Mouse (Mus musculus): Measurements from ENCODE around the gene Ctr9. TPM values are rescaled to one million over a fixed set of nuclear protein-coding genes. Genes with fewer than 3 reads are reported as not detected.
A peak's percentile ranks its signal among the peaks of the same experiment; 100 is the strongest.

The Ctr9 gene
- 89.4 and 89.8 TPM in 2 replicates for polyA plus RNA-seq (2015; fragmentation: Nextera tagmentation; extraction: Ambion mirVana)

GRCm38 (mm10) chr7:111028281-111029045 lies at the start of gene Ctr9:
Gene Ctr9 (plus strand): TSS chr7:111028951.
- peak within 1 kb of the TSS; percentile 75 for H3K4me2 ChIP-seq
- peak within 1 kb of the TSS; percentile 81 for H3K4me3 ChIP-seq
- H3K9ac ChIP-seq, result peak within 1 kb of the TSS; percentile 81
- no peaks in the 10 kb centered on the region for H3K9me3 ChIP-seq (replicated peaks)
- H3K27ac ChIP-seq, result peak within 1 kb of the TSS; percentile 86
- peak; percentile 97 for ATAC-seq
- WGBS, result 6% methylated on average over 45 of the region's 45 CpGs
- no peaks in the 10 kb centered on the region for H3K27me3 ChIP-seq
- peaks cover 13% of the 10 kb centered on the region; the same call in 1 of the 2 replicates for H3K36me3 ChIP-seq (ENCODE audit: poor library complexity, severe bottlenecking)
- H3K4me1 ChIP-seq, result peaks cover 17% of the 10 kb centered on the region

- Histone ChIP-seq H3K36me3 (ENCODE audit: poor library complexity, severe bottlenecking) (no peaks in the 10 kb centered on the region), H3K4me2 (no peak overlapping the region), H3K4me3 (no peak overlapping the region), H3K9me3 (replicated peaks) (no peaks in the 10 kb centered on the region), H3K9ac (no peak overlapping the region), H3K4me1 (0 out of 2 replicates have a peak, but pooled peaks cover 8% of the 10 kb centered on the region), H3K27ac (no peak overlapping the region), H3K27me3 (no peaks in the 10 kb centered on the region)
- ATAC-seq, result no peak
- WGBS, result 77% methylated on average over 8 of the region's 8 CpGs
Measured at GRCm38 (mm10) chr7:110981036-110981435, 47.7 kb upstream of the Ctr9 start.

GRCm38 (mm10) chr7:110982053-110982705 lies 46.6 kb upstream of the Ctr9 start, which contains the start of gene Mrvi1:
Gene Mrvi1 (minus strand): TSS chr7:110982461.
- Histone ChIP-seq H3K36me3 (ENCODE audit: poor library complexity, severe bottlenecking) (no peaks in the 10 kb centered on the region), H3K4me3 (no peak within 1 kb of the TSS), H3K27me3 (no peaks in the 10 kb centered on the region), H3K27ac (no peak within 1 kb of the TSS), H3K9ac (no peak within 1 kb of the TSS), H3K9me3 (replicated peaks) (no peaks in the 10 kb centered on the region), H3K4me1 (0 out of 2 replicates have a peak, but pooled peaks cover 8% of the 10 kb centered on the region), H3K4me2 (no peak within 1 kb of the TSS)
- no peak for ATAC-seq
- WGBS, result 63% methylated on average over 7 of the region's 7 CpGs

DNA sequence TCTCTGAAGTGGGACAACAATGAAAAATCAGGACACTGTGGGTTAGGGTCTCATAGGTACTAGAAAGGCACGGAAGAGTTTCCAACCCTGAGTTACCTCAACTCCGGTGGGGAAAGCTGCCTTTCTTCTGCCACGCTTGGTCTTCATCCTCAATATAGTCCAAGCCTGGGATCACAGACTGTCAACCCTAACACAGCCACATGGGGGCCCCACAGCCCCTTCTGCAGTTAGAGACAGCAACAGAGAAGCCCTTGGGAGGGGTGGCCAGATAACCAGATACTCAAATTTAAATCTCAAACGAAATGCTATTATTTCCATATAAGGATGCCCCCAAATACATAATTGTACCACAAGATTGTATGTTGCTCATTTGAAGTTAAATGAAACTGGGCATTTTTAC lies 46.0 kb upstream of the Ctr9 start:
- Histone ChIP-seq H3K9me3 (replicated peaks) (no peaks in the 10 kb centered on the region), H3K4me1 (0 out of 2 replicates have a peak, but pooled peaks cover 8% of the 10 kb centered on the region), H3K4me3 (no peak overlapping the region), H3K27ac (no peak overlapping the region), H3K27me3 (no peaks in the 10 kb centered on the region), H3K4me2 (no peak overlapping the region), H3K36me3 (ENCODE audit: poor library complexity, severe bottlenecking) (no peaks in the 10 kb centered on the region), H3K9ac (no peak overlapping the region)
- ATAC-seq, result no peak
- 65% methylated on average over 4 of the region's 4 CpGs for WGBS

GRCm38 (mm10) chr7:110983621-110984020 lies 45.1 kb upstream of the Ctr9 start:
- H3K9ac ChIP-seq, result no peak overlapping the region
- H3K4me3 ChIP-seq, result no peak overlapping the region
- no peaks in the 10 kb centered on the region for H3K36me3 ChIP-seq (ENCODE audit: poor library complexity, severe bottlenecking)
- no peak overlapping the region for H3K27ac ChIP-seq
- H3K4me2 ChIP-seq, result no peak overlapping the region
- no peak for ATAC-seq
- H3K4me1 ChIP-seq, result 0 out of 2 replicates have a peak, but pooled peaks cover 8% of the 10 kb centered on the region
- 82% methylated on average over 5 of the region's 5 CpGs for WGBS
- no peaks in the 10 kb centered on the region for H3K27me3 ChIP-seq
- H3K9me3 ChIP-seq (replicated peaks), result no peaks in the 10 kb centered on the region

DNA sequence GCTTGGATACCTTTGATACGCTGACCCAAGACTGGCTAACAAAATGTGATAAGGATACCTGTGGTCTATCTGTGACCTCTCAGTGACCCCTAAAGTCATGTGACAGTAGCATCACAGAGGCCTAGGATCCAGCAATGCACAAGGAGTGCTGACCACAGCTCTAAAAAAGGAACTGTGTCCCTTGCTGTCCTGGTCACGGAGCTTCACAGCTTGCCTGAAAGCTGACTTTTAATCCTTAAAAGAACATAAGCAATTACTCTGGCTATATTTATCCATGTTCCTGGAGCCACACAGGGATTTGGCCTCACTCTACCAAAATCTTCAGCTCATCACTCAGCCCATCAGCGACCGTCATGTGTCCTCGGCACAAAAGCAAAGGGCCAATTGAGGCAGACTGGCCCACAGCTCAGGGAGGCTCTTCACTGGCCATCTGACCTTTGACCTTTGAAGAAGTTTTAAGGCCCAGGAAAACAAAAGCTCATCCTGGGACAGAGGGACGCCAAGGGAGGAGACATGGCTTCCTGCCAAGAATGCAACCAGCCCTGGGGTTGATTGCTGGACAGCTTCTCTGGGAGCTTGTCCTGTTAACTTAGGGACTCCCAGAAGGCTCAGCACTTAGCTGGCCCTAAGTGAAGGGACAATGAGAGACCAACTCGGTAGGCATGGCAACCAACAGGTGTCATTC lies 43.0 kb upstream of the Ctr9 start:
- WGBS, result 61% methylated on average over 7 of the region's 7 CpGs

DNA sequence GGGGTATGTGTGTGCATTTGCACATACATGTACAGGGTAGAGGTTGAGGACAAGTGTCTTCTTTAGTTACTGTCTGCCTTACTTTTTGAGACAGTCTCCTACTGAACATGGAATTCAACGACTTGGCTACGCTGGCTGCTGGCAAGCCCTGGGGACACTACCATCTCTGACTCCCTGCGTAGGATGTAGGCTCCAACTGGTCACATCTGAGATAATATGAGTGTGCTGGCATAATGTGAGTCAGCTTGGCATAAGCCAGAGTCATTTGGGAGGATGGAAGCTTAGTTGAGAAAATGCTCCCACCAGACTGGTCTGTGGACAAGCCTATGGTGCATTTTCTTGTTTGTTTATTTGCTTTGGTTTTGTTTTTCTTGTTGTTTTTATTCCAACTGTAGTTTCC lies 40.7 kb upstream of the Ctr9 start:
- WGBS, result 93% methylated on average over 3 of the region's 3 CpGs
- no peak overlapping the region for H3K9ac ChIP-seq

More for the DNA sequence above, 43.0 kb upstream of the Ctr9 start:
- Histone ChIP-seq H3K9ac (no peak overlapping the region), H3K4me1 (0 out of 2 replicates have a peak, but pooled peaks cover 3% of the 10 kb centered on the region), H3K4me2 (no peak overlapping the region), H3K9me3 (replicated peaks) (no peaks in the 10 kb centered on the region), H3K27ac (no peak overlapping the region), H3K27me3 (no peaks in the 10 kb centered on the region), H3K4me3 (no peak overlapping the region), H3K36me3 (ENCODE audit: poor library complexity, severe bottlenecking) (no peaks in the 10 kb centered on the region)
- ATAC-seq, result no peak

GRCm38 (mm10) chr7:110989286-110989879 lies 39.4 kb upstream of the Ctr9 start:
- Histone ChIP-seq H3K36me3 (ENCODE audit: poor library complexity, severe bottlenecking) (no peaks in the 10 kb centered on the region), H3K4me1 (no peaks in the 10 kb centered on the region), H3K27ac (no peak overlapping the region), H3K4me3 (no peak overlapping the region), H3K4me2 (no peak overlapping the region), H3K9me3 (replicated peaks) (no peaks in the 10 kb centered on the region), H3K27me3 (no peaks in the 10 kb centered on the region), H3K9ac (no peak overlapping the region)
- no peak for ATAC-seq
- 80% methylated on average over 5 of the region's 5 CpGs for WGBS

More for the DNA sequence above, 40.7 kb upstream of the Ctr9 start:
- Histone ChIP-seq H3K4me1 (no peaks in the 10 kb centered on the region), H3K4me2 (no peak overlapping the region), H3K27me3 (no peaks in the 10 kb centered on the region), H3K36me3 (ENCODE audit: poor library complexity, severe bottlenecking) (no peaks in the 10 kb centered on the region), H3K27ac (no peak overlapping the region), H3K4me3 (no peak overlapping the region), H3K9me3 (replicated peaks) (no peaks in the 10 kb centered on the region)
- no peak for ATAC-seq

DNA sequence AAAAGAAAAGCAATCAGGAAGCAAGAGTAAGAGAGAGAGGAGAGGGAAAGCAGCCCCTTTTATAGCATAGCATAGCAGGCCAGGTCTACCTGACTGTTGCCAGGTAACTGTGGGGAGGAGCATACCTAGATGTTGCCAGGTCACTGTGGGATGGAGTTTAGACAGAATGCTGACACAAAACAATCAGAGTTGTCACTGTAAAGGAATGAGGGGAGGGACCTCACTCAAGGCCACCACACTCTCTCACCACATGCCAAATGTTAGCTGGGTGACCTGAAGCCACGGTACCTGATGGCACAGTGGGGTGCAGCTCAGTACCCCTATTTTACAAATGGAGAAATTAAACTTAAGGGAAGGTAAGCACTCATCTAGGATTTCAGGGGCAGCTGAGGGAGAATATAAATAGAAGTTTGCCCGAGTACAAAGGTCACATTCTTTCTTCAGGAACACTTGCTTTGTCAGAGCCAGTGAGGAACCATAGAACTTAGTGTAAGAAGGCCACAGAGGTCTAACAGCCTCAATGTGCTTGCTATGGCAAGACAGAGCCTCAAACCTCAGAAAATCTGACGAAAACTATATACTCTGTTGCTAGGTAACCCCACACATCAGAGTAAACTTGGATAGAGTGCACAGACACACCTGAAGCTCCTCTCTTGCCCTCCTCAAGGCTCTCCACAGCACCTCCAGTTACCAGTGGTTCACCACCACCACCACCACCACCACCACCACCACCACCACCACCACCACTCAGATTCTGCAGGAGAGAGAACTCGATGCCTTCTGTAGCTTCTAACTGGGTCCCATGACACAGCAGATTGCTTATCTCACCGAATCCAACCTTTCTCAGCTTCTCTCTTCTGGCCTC lies 38.2 kb upstream of the Ctr9 start:
- H3K4me3 ChIP-seq, result no peak overlapping the region

DNA sequence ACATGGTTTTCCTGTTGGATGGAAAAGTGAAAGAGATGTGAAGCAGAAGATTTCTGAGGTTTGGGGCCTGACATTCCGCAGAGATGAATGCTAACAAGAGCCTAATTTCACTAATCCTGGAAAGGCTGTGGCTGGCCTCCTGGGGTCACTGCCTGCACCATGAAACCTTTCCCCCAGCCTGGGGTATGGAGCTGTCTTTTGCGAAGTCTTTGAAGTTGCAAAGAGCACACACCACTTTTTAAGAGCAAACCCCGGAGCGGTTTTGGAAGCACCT lies 37.6 kb upstream of the Ctr9 start:
- Histone ChIP-seq H3K27ac (no peak overlapping the region), H3K27me3 (no peaks in the 10 kb centered on the region), H3K4me2 (no peak overlapping the region), H3K36me3 (ENCODE audit: poor library complexity, severe bottlenecking) (no peaks in the 10 kb centered on the region), H3K9ac (no peak overlapping the region), H3K4me3 (no peak overlapping the region), H3K4me1 (no peaks in the 10 kb centered on the region), H3K9me3 (replicated peaks) (no peaks in the 10 kb centered on the region)
- ATAC-seq, result no peak
- WGBS, result 38% methylated on average over 4 of the region's 4 CpGs

More for the DNA sequence above, 38.2 kb upstream of the Ctr9 start:
- Histone ChIP-seq H3K4me2 (no peak overlapping the region), H3K9ac (no peak overlapping the region), H3K27me3 (no peaks in the 10 kb centered on the region), H3K9me3 (replicated peaks) (no peaks in the 10 kb centered on the region), H3K36me3 (ENCODE audit: poor library complexity, severe bottlenecking) (no peaks in the 10 kb centered on the region), H3K27ac (no peak overlapping the region), H3K4me1 (no peaks in the 10 kb centered on the region)
- WGBS, result 58% methylated on average over 5 of the region's 5 CpGs
- no peak for ATAC-seq

Data from forebrain, embryonic 13.5 days (tissue).